8 mouse cellular contexts compared by ENCODE assay signal in the genomic region with DNA sequence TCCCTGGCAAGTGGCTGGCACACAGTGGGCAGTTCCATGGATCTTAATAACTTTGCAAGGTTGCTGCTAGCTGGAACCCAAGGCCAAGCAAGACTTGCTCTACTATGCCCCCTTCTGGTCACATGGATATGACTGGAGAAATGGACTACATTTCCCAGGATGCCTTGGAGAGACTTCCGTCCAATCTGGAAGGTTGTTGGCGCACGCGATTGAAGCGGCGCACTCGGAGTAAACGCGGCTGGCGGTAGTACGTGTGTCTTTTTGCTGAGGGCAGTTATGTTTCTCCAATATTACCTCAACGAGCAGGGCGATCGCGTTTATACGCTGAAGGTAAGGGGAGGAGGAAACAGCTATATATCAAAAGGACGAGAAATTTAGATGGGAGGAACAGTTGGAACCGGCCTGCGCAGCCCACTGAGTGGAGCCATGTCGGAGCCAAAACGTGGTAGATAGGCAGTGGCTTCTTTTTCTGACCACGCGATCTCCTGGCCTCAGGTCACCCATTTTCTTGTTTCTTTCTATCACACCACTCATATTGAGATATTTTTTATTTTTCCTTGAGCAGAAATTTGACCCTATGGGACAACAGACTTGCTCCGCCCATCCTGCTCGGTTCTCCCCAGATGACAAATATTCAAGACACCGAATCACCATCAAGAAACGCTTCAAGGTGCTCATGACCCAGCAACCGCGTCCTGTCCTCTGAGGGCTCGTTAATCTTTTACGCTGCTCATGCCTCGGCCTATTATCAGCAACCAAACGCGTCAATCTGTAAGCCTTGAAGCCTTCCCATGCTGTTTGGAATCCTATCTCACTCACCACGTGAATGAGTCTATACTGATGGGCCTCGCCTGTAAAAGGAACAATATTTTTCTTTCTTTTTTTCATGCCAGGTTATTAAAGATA. TPM values are rescaled to one million over a fixed set of nuclear protein-coding genes. Genes with fewer than 3 reads are reported as not detected.
DNase-seq lines count a peak whose midpoint lies in the region; ATAC-seq lines count a peak whose summit lies in the region.

Nop10 (plus strand) TSS at position 179 of the 906 bp plus-strand sequence.

- peak within 1 kb of the TSS; percentile 63 for H3K4me2 ChIP-seq in embryonic facial prominence, embryonic 11.5 days (ENCODE audit: low read depth, low read length)
- peak within 1 kb of the TSS; percentile 45 for H3K4me2 ChIP-seq in limb, embryonic 11.5 days (ENCODE audit: low read depth, severe bottlenecking)
- peak within 1 kb of the TSS; percentile 68 for H3K4me2 ChIP-seq in midbrain, embryonic 14.5 days (ENCODE audit: low read length)

- ATAC-seq in embryonic facial prominence, embryonic 11.5 days (replicated peaks; ENCODE audit: insufficient number of reproducible peaks, low FRiP score, low TSS enrichment, low read depth) = peak; percentile 41
- ATAC-seq in limb, embryonic 11.5 days (ENCODE audit: insufficient number of reproducible peaks, low FRiP score, low TSS enrichment, low read depth) = peak; percentile 51
- peak; percentile 57 for ATAC-seq in midbrain, embryonic 14.5 days (ENCODE audit: low FRiP score, low TSS enrichment)

- no peaks in the 10 kb centered on the region for H3K9me3 ChIP-seq in embryonic facial prominence, embryonic 11.5 days (replicated peaks; ENCODE audit: control insufficient read depth, low read length)
- no peaks in the 10 kb centered on the region for H3K9me3 ChIP-seq in limb, embryonic 11.5 days (ENCODE audit: control insufficient read depth, low read length)
- no peaks in the 10 kb centered on the region for H3K9me3 ChIP-seq in midbrain, embryonic 14.5 days (ENCODE audit: control insufficient read depth, low read length)

- no peak within 1 kb of the TSS for H3K27ac ChIP-seq in embryonic facial prominence, embryonic 11.5 days (replicated peaks; ENCODE audit: low read depth, low read length)
- no peak within 1 kb of the TSS for H3K27ac ChIP-seq in limb, embryonic 11.5 days (replicated peaks; ENCODE audit: low read depth, low read length)
- peak within 1 kb of the TSS; percentile 63; the same call in 1 of the 2 replicates for H3K27ac ChIP-seq in midbrain, embryonic 14.5 days (replicated peaks; ENCODE audit: low read depth, low read length)

- DNase-seq in urinary bladder, adult 18-20 months (ENCODE audit: low spot score in 2 of 2) = peak; percentile 60 to 78
- no peak for DNase-seq in urinary bladder, postnatal 10 days (ENCODE audit: low spot score)
- DNase-seq in embryonic facial prominence, embryonic 11.5 days (ENCODE audit: low spot score) = peak; percentile 95
- peak; percentile 98 for DNase-seq in heart, adult 11 months
- peak; percentile 85 for DNase-seq in kidney, adult 18-20 months
- DNase-seq in limb, embryonic 11.5 days (ENCODE audit: low spot score) = peak; percentile 89
- DNase-seq in midbrain, embryonic 14.5 days = peak; percentile 96
- peak; percentile 66 to 73 for DNase-seq in spleen, adult 18-20 months

- no peaks in the 10 kb centered on the region for H3K27me3 ChIP-seq in embryonic facial prominence, embryonic 11.5 days (ENCODE audit: control insufficient read depth, insufficient read depth, low read length)
- no peaks in the 10 kb centered on the region for H3K27me3 ChIP-seq in limb, embryonic 11.5 days (ENCODE audit: control insufficient read depth, insufficient read depth, low read length)
- H3K27me3 ChIP-seq in midbrain, embryonic 14.5 days (ENCODE audit: control insufficient read depth, insufficient read depth, low read length) = no peaks in the 10 kb centered on the region

- H3K36me3 ChIP-seq in embryonic facial prominence, embryonic 11.5 days (replicated peaks; ENCODE audit: control insufficient read depth, insufficient read depth, low read depth, low read length) = no peaks in the 10 kb centered on the region
- no peaks in the 10 kb centered on the region for H3K36me3 ChIP-seq in limb, embryonic 11.5 days (ENCODE audit: control insufficient read depth, insufficient read depth, low read length)
- no peaks in the 10 kb centered on the region for H3K36me3 ChIP-seq in midbrain, embryonic 14.5 days (ENCODE audit: control insufficient read depth, insufficient read depth, low read length)

- H3K4me3 ChIP-seq in embryonic facial prominence, embryonic 11.5 days (ENCODE audit: low read depth, low read length) = peak within 1 kb of the TSS; percentile 61
- H3K4me3 ChIP-seq in limb, embryonic 11.5 days (ENCODE audit: low read depth, low read length) = peak within 1 kb of the TSS; percentile 51
- peak within 1 kb of the TSS; percentile 57 for H3K4me3 ChIP-seq in midbrain, embryonic 14.5 days (replicated peaks; ENCODE audit: low read depth, low read length)

- peak within 1 kb of the TSS; percentile 67 for H3K9ac ChIP-seq in embryonic facial prominence, embryonic 11.5 days (replicated peaks; ENCODE audit: low read length)
- peak within 1 kb of the TSS; percentile 64 for H3K9ac ChIP-seq in limb, embryonic 11.5 days (ENCODE audit: low read length)
- peak within 1 kb of the TSS; percentile 51 for H3K9ac ChIP-seq in midbrain, embryonic 14.5 days (replicated peaks; ENCODE audit: low read length)

- under 1% methylated on average over 36 of the region's 36 CpGs for WGBS in embryonic facial prominence, embryonic 11.5 days
- under 1% methylated on average over 36 of the region's 36 CpGs for WGBS in limb, embryonic 11.5 days
- under 1% methylated on average over 36 of the region's 36 CpGs for WGBS in midbrain, embryonic 14.5 days

- H3K4me1 ChIP-seq in embryonic facial prominence, embryonic 11.5 days (ENCODE audit: control insufficient read depth, insufficient read depth, low read length) = no peaks in the 10 kb centered on the region
- no peaks in the 10 kb centered on the region; the same call in 1 of the 2 replicates for H3K4me1 ChIP-seq in limb, embryonic 11.5 days (ENCODE audit: control insufficient read depth, insufficient read depth, low read length)
- peaks cover 19% of the 10 kb centered on the region for H3K4me1 ChIP-seq in midbrain, embryonic 14.5 days (ENCODE audit: control insufficient read depth, insufficient read depth, low read length)

RNA-seq across cellular contexts. Expression of gene Nop10, which starts in this region (rescaled TPM):
- 181 and 189 TPM in 2 replicates for polyA plus RNA-seq in embryonic facial prominence, embryonic 11.5 days (2014; fragmentation: Nextera tagmentation; extraction: Ambion mirVana)
- polyA plus RNA-seq in limb, embryonic 11.5 days (2014; fragmentation: Nextera tagmentation; extraction: Ambion mirVana) = 180 and 182 TPM in 2 replicates
- 136 and 182 TPM in 2 replicates for polyA plus RNA-seq in midbrain, embryonic 14.5 days (2014; fragmentation: Nextera tagmentation; extraction: Ambion mirVana)
